Mouse (Mus musculus): ENCODE measurements around the gene Gm9945. TPM values are rescaled to one million over a fixed set of nuclear protein-coding genes. Genes with fewer than 3 reads are reported as not detected.

Gm9945 gene
- total RNA-seq, 2 experiments from 2014 or later: not detected

- peak; percentile 50 to 56 for DNase-seq
- intact Hi-C loops (cut with DNase I): no loop called here
Measured at GRCm38 (mm10) chr11:53521120-53521820, 41.3 kb downstream of the Gm9945 start.

GRCm38 (mm10) chr11:53521821-53522131 lies 41.8 kb downstream of the Gm9945 start:
- DNase-seq: peak in 1 of 2 experiments; percentile 68
- intact Hi-C loops (cut with DNase I): no loop called here

GRCm38 (mm10) chr11:53522362-53522761 lies 42.4 kb downstream of the Gm9945 start:
- intact Hi-C loops (cut with DNase I): no loop called here
- no peak for DNase-seq

- no peak for DNase-seq
- intact Hi-C loops (cut with DNase I): no loop called here
Measured at GRCm38 (mm10) chr11:53522930-53523329, 43.0 kb downstream of the Gm9945 start.

- DNase-seq: no peak
- intact Hi-C loops (cut with DNase I): no loop called here
Measured at GRCm38 (mm10) chr11:53523545-53524405, 43.8 kb downstream of the Gm9945 start.

GRCm38 (mm10) chr11:53524905-53525304 lies 44.9 kb downstream of the Gm9945 start:
- intact Hi-C loops (cut with DNase I): no loop called here
- no peak for DNase-seq

GRCm38 (mm10) chr11:53525461-53525860 lies 45.5 kb downstream of the Gm9945 start:
- DNase-seq: peak in 1 of 2 experiments; percentile 66
- intact Hi-C loops (cut with DNase I): no loop called here

- DNase-seq: no peak
Measured at GRCm38 (mm10) chr11:53528397-53529252, 48.7 kb downstream of the Gm9945 start.

GRCm38 (mm10) chr11:53529253-53529557 lies 49.2 kb downstream of the Gm9945 start:
- intact Hi-C loops (cut with DNase I): no loop called here
- DNase-seq: peak; percentile 87 to 88

More at GRCm38 (mm10) chr11:53528397-53529252, 48.7 kb downstream of the Gm9945 start:
- intact Hi-C loops (cut with DNase I): no loop called here

GRCm38 (mm10) chr11:53530001-53530400 lies 50.0 kb downstream of the Gm9945 start:
- DNase-seq: no peak
- intact Hi-C loops (cut with DNase I): no loop called here

Other genes starting within 250 kb of the Gm9945 start
- 100 to 1,000 TPM; 128 to 136 TPM for gene Hspa4, start 179.7 kb upstream of the Gm9945 start, total RNA-seq (2021)
- 1 to 10 TPM; 7.5 to 8.1 TPM for gene Zcchc10, start 155.5 kb upstream of the Gm9945 start, total RNA-seq (2021)
- gene Aff4, start 129.3 kb upstream of the Gm9945 start, total RNA-seq (2021): 100 to 1,000 TPM; 127 to 129 TPM
- gene Leap2, start 57.0 kb upstream of the Gm9945 start, total RNA-seq (2021): not detected
- 1,000 to 10,000 TPM; 2,089 to 2,111 TPM for gene Uqcrq, start 49.3 kb upstream of the Gm9945 start, total RNA-seq (2021)
- under 1 TPM; 0.14 to 0.32 TPM for gene Gdf9, start 49.1 kb upstream of the Gm9945 start, total RNA-seq (2021)
- under 1 TPM in 1 of 2 experiments, not detected in 1; 0.10 TPM for gene Gm10447, start 23.1 kb upstream of the Gm9945 start, total RNA-seq (2021)
- gene Shroom1, start 23.0 kb upstream of the Gm9945 start, total RNA-seq (2021): under 1 TPM; 0.55 to 0.69 TPM
- gene Gm9837, start 9.7 kb upstream of the Gm9945 start, total RNA-seq (2021): not detected
- under 1 TPM; 0.10 TPM for gene Sowaha, start 108 bp downstream of the Gm9945 start, total RNA-seq (2021)
- gene Sept8, start 39.1 kb downstream of the Gm9945 start, total RNA-seq (2021): 10 to 100 TPM; 62.5 to 62.7 TPM
- gene Kif3a, start 87.2 kb downstream of the Gm9945 start, total RNA-seq (2021): 10 to 100 TPM; 12.3 to 14.4 TPM
- gene Il4, start 138.5 kb downstream of the Gm9945 start, total RNA-seq (2021): not detected
- not detected for gene Il13, start 154.5 kb downstream of the Gm9945 start, total RNA-seq (2021)
- gene Rad50, start 227.2 kb downstream of the Gm9945 start, total RNA-seq (2021): 10 to 100 TPM in 1 of 2 experiments, 1 to 10 TPM in 1; 10.0 to 11.2 TPM
- gene Il5, start 240.6 kb downstream of the Gm9945 start, total RNA-seq (2021): not detected

Data from heart, postnatal 10 days (tissue).